Mouse (Mus musculus) midbrain, embryonic 16.5 days (tissue): ENCODE measurements around the gene Hsf5. TPM values are rescaled to one million over a fixed set of nuclear protein-coding genes. Genes with fewer than 3 reads are reported as not detected.

Experiments used
- ATAC-seq: fragments of 200-750 bp; cut with Nextera tagmentation; 2 replicates; pipeline ENCODE4 v1.8.0; 2017; ENCODE audit warnings: moderate TSS enrichment
- H3K27ac ChIP-seq: fragments of 300-500 bp; sonication (generic); 2 replicates; pipeline ENCODE4 v1.5.1; 2014; ENCODE audit warnings: mild to moderate bottlenecking, low read length, mixed read lengths
- H3K27me3 ChIP-seq: fragments of 300-500 bp; sonication (generic); 2 replicates; pipeline ENCODE4 v1.6.1; 2014; ENCODE audit warnings: low read depth, low read length, mixed read lengths; ENCODE audit not compliant: control insufficient read depth, insufficient read depth
- H3K36me3 ChIP-seq: fragments of 300-500 bp; sonication (generic); 2 replicates; pipeline ENCODE4 v1.6.1; 2014; ENCODE audit warnings: mild to moderate bottlenecking, low read length, moderate library complexity, mixed read lengths; ENCODE audit not compliant: control insufficient read depth, insufficient read depth
- H3K4me1 ChIP-seq: fragments of 300-500 bp; sonication (generic); 2 replicates; pipeline ENCODE4 v1.6.1; 2014; ENCODE audit warnings: mild to moderate bottlenecking, low read length, mixed read lengths; ENCODE audit not compliant: control insufficient read depth, insufficient read depth
- H3K4me2 ChIP-seq: fragments of 300-500 bp; sonication (generic); 2 replicates; pipeline ENCODE4 v1.6.1; 2014; ENCODE audit warnings: mild to moderate bottlenecking, low read length, mixed read lengths
- H3K4me3 ChIP-seq: fragments of 300-500 bp; sonication (generic); 2 replicates; pipeline ENCODE4 v1.5.1; 2014; ENCODE audit warnings: low read depth, mild to moderate bottlenecking, low read length, moderate library complexity, mixed read lengths
- H3K9ac ChIP-seq: fragments of 300-500 bp; sonication (generic); 2 replicates; pipeline ENCODE4 v1.6.1; 2014; ENCODE audit warnings: low read depth, low read length, mixed read lengths
- H3K9me3 ChIP-seq: fragments of 300-500 bp; sonication (generic); replicated peaks from 2 replicates; pipeline ENCODE4 v1.6.1; 2014; ENCODE audit warnings: mild to moderate bottlenecking, low read length, mixed read lengths; ENCODE audit not compliant: control insufficient read depth, poor library complexity, severe bottlenecking
- WGBS: fragments of 180-500 bp; shearing (Covaris S2); extraction: QIAGEN DNeasy Blood & Tissue Kit; methylation state at CpG from one replicate; pipeline ENCODE4 v1.1.7; 2014; 5-methylcytosine and 5-hydroxymethylcytosine counted together
- polyA plus RNA-seq: library from polyadenylated mRNA; unstranded; fragments of >200 nt; fragmentation: Nextera tagmentation; extraction: Ambion mirVana; gene quantifications from 2 replicates; pipeline ENCODE4 v1.2.1, GENCODE M21; 2015

Gene Hsf5
- polyA plus RNA-seq, 1 experiment from 2014 or later: 0.39 TPM

GRCm38 (mm10) chr11:87667107-87668090 lies 50.4 kb downstream of the Hsf5 start:
- peaks cover 8% of the 10 kb centered on the region for H3K4me1 ChIP-seq

GRCm38 (mm10) chr11:87673282-87673681 lies 56.3 kb downstream of the Hsf5 start:
- Histone ChIP-seq H3K27me3 (no peaks in the 10 kb centered on the region), H3K4me3 (no peak overlapping the region), H3K27ac (no peak overlapping the region), H3K4me1 (0 out of 2 replicates have a peak, but pooled peaks cover 2% of the 10 kb centered on the region), H3K4me2 (no peak overlapping the region), H3K9ac (no peak overlapping the region), H3K9me3 (no peaks in the 10 kb centered on the region), H3K36me3 (no peaks in the 10 kb centered on the region)
- ATAC-seq: no peak
- 100% methylated on average over 1 of the region's 1 CpGs for WGBS

More at GRCm38 (mm10) chr11:87667107-87668090, 50.4 kb downstream of the Hsf5 start:
- ATAC-seq: no peak
- Histone ChIP-seq H3K27ac (no peak overlapping the region), H3K4me3 (no peak overlapping the region), H3K27me3 (peaks cover 4% of the 10 kb centered on the region; the same call in 1 of the 2 replicates), H3K9me3 (no peaks in the 10 kb centered on the region), H3K9ac (no peak overlapping the region), H3K4me2 (no peak overlapping the region), H3K36me3 (no peaks in the 10 kb centered on the region)
- 80% methylated on average over 4 of the region's 4 CpGs for WGBS

- Histone ChIP-seq H3K36me3 (no peaks in the 10 kb centered on the region), H3K9me3 (no peaks in the 10 kb centered on the region), H3K4me1 (0 out of 2 replicates have a peak, but pooled peaks cover 2% of the 10 kb centered on the region), H3K4me3 (no peak overlapping the region), H3K4me2 (no peak overlapping the region), H3K9ac (no peak overlapping the region), H3K27me3 (no peaks in the 10 kb centered on the region), H3K27ac (no peak overlapping the region)
- WGBS: 92% methylated on average over 6 of the region's 6 CpGs
- no peak for ATAC-seq
These were observed 58.6 kb downstream of the Hsf5 start for GRCm38 (mm10) chr11:87675606-87676005.

GRCm38 (mm10) chr11:87677756-87678155 lies 60.8 kb downstream of the Hsf5 start:
- Histone ChIP-seq H3K4me3 (no peak overlapping the region), H3K36me3 (no peaks in the 10 kb centered on the region), H3K9ac (no peak overlapping the region), H3K4me1 (0 out of 2 replicates have a peak, but pooled peaks cover 2% of the 10 kb centered on the region), H3K4me2 (no peak overlapping the region), H3K27me3 (no peaks in the 10 kb centered on the region), H3K27ac (no peak overlapping the region), H3K9me3 (no peaks in the 10 kb centered on the region)
- ATAC-seq: no peak
- WGBS: 30% methylated on average over 5 of the region's 5 CpGs

GRCm38 (mm10) chr11:87678545-87678944 lies 61.6 kb downstream of the Hsf5 start:
- no peak for ATAC-seq
- 83% methylated on average over 4 of the region's 4 CpGs for WGBS
- no peaks in the 10 kb centered on the region for H3K9me3 ChIP-seq

GRCm38 (mm10) chr11:87678976-87679375 lies 62.0 kb downstream of the Hsf5 start:
- ATAC-seq: no peak
- H3K4me1 ChIP-seq: 0 out of 2 replicates have a peak, but pooled peaks cover 6% of the 10 kb centered on the region
- no peak overlapping the region for H3K4me3 ChIP-seq
- no peaks in the 10 kb centered on the region for H3K36me3 ChIP-seq
- no peak overlapping the region for H3K9ac ChIP-seq
- H3K4me2 ChIP-seq: no peak overlapping the region
- 94% methylated on average over 7 of the region's 7 CpGs for WGBS
- H3K9me3 ChIP-seq: no peaks in the 10 kb centered on the region
- no peaks in the 10 kb centered on the region for H3K27me3 ChIP-seq
- H3K27ac ChIP-seq: no peak overlapping the region

More at GRCm38 (mm10) chr11:87678545-87678944, 61.6 kb downstream of the Hsf5 start:
- no peak overlapping the region for H3K9ac ChIP-seq
- H3K27ac ChIP-seq: no peak overlapping the region
- H3K27me3 ChIP-seq: no peaks in the 10 kb centered on the region
- no peaks in the 10 kb centered on the region for H3K36me3 ChIP-seq
- no peak overlapping the region for H3K4me2 ChIP-seq
- H3K4me3 ChIP-seq: no peak overlapping the region
- 0 out of 2 replicates have a peak, but pooled peaks cover 6% of the 10 kb centered on the region for H3K4me1 ChIP-seq

GRCm38 (mm10) chr11:87680786-87681185 lies 63.8 kb downstream of the Hsf5 start:
- 90% methylated on average over 9 of the region's 9 CpGs for WGBS
- H3K9me3 ChIP-seq: no peaks in the 10 kb centered on the region

GRCm38 (mm10) chr11:87682096-87682495 lies 65.1 kb downstream of the Hsf5 start:
- peaks cover 10% of the 10 kb centered on the region; the same call in 1 of the 2 replicates for H3K4me1 ChIP-seq
- no peak overlapping the region for H3K4me3 ChIP-seq
- H3K27me3 ChIP-seq: no peaks in the 10 kb centered on the region
- 81% methylated on average over 12 of the region's 12 CpGs for WGBS
- H3K9ac ChIP-seq: no peak overlapping the region
- no peak overlapping the region for H3K27ac ChIP-seq
- no peak overlapping the region for H3K4me2 ChIP-seq
- no peaks in the 10 kb centered on the region for H3K36me3 ChIP-seq
- H3K9me3 ChIP-seq: no peaks in the 10 kb centered on the region
- no peak for ATAC-seq

More at GRCm38 (mm10) chr11:87680786-87681185, 63.8 kb downstream of the Hsf5 start:
- Histone ChIP-seq H3K9ac (no peak overlapping the region), H3K4me3 (no peak overlapping the region), H3K36me3 (no peaks in the 10 kb centered on the region), H3K27me3 (no peaks in the 10 kb centered on the region), H3K4me1 (0 out of 2 replicates have a peak, but pooled peaks cover 6% of the 10 kb centered on the region), H3K27ac (no peak overlapping the region), H3K4me2 (no peak overlapping the region)
- ATAC-seq: no peak
